Mouse (Mus musculus): ENCODE data around the gene Kcnh1.

DNA sequence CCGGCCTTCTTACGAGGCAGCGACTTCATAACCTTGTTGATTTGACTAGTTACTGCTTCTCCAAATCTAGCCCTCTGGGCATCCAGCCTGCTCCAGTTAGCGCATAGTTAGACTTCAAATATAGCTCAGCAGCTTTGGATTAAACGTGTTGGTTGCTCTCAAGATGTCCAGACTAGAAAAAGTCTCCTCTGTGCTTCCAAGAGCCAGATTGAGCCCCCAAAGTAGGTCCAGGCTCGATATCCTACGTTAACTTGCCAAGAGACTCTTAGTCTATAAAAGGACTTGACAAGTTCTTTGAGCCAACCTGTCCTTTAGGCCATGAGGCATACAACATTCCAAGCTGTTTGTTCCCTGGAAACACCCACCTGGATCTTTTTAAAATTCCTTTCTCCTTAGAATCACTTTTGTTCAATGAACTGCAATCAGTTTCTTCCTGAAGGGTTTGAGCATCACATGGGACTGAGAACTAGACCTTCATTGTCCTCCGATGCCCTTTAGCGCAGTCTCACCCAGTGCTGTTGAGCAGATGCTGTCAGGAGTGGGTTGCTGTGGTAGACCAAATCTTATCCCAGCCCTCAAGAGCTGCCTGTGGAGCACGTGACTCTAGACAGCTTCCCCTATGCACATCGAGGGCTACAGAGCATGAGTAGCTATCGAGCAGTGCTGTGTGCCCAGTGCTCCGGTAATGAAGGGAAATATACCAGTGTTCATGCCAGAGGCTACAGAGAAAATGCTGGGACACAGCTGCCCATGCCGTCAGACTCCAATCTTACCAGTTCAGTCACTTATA is 231.0 kb downstream of the Kcnh1 start:
- TF ChIP-seq GATA1 (IDR thresholded peaks at IDR 0.05; ENCODE audit: low read length): no peak
- no peak for TF ChIP-seq TAL1 (IDR thresholded peaks at IDR 0.05; ENCODE audit: low read length)
